Mouse (Mus musculus) small intestine, adult 2 months (tissue): ENCODE results near the gene Abcg2. TPM values are rescaled to one million over a fixed set of nuclear protein-coding genes. Genes with fewer than 3 reads are reported as not detected.
A peak's percentile ranks its signal among the peaks of the same experiment; 100 is the strongest.

ENCODE experiments used
- H3K27ac ChIP-seq: fragments of 200-500 bp; 2 replicates; pipeline ENCODE4 v1.5.1; 2012; ENCODE audit warnings: low read depth, low read length, control low read depth, inconsistent platforms; ENCODE audit not compliant: insufficient read depth
- H3K27me3 ChIP-seq: fragments of 200-500 bp; 2 replicates; pipeline ENCODE4 v1.6.1; 2012; ENCODE audit warnings: mild to moderate bottlenecking, moderate library complexity, low read length, inconsistent platforms; ENCODE audit not compliant: control insufficient read depth, insufficient read depth
- H3K36me3 ChIP-seq: fragments of 200-500 bp; 2 replicates; pipeline ENCODE4 v1.6.1; 2012; ENCODE audit warnings: mild to moderate bottlenecking, low read length, control low read depth, inconsistent platforms; ENCODE audit not compliant: control insufficient read depth, insufficient read depth
- H3K4me1 ChIP-seq: fragments of 200-500 bp; 2 replicates; pipeline ENCODE4 v1.6.1; 2012; ENCODE audit warnings: low read length, inconsistent platforms, mixed read lengths; ENCODE audit not compliant: control insufficient read depth, insufficient read depth, insufficient read length
- H3K4me3 ChIP-seq: fragments of 200-500 bp; 2 replicates; pipeline ENCODE4 v1.5.1; 2012; ENCODE audit warnings: low read depth, mild to moderate bottlenecking, control low read depth, inconsistent platforms, low read length, moderate library complexity
- CTCF ChIP-seq: fragments of 200-500 bp; IDR thresholded peaks from 2 replicates; pipeline ENCODE4 v1.5.1; 2012; ENCODE audit warnings: low read depth, mild to moderate bottlenecking, control low read depth, inconsistent platforms, low read length, moderate library complexity, mixed read lengths; ENCODE audit not compliant: insufficient replicate concordance, insufficient read length; ENCODE audit errors: extremely low read depth
- POLR2A ChIP-seq: fragments of 200-500 bp; IDR thresholded peaks from 2 replicates; pipeline ENCODE4 v1.6.1; 2012; ENCODE audit warnings: low read depth, mild to moderate bottlenecking, control low read depth, inconsistent platforms, low read length, moderate library complexity
- WGBS: fragments of 180-500 bp; shearing (Covaris S2); methylation state at CpG from one replicate; pipeline ENCODE4 v1.1.7; 2018; 5-methylcytosine and 5-hydroxymethylcytosine counted together
- polyA plus RNA-seq: library from polyadenylated mRNA; depleted of rRNA; stranded (reverse); fragments of >200 nt; gene quantifications from 2 replicates; pipeline ENCODE4 v1.2.3, GENCODE M21; 2012

The Abcg2 gene
- polyA plus RNA-seq, 1 experiment, result 17.4 TPM

GRCm38 (mm10) chr6:58640333-58641018 lies 56.2 kb downstream of the Abcg2 start:
- Histone ChIP-seq H3K27me3 (no peaks in the 10 kb centered on the region), H3K4me3 (peak overlapping the region; percentile 78), H3K27ac (peak overlapping the region; percentile 71), H3K36me3 (no peaks in the 10 kb centered on the region), H3K4me1 (peaks cover 9% of the 10 kb centered on the region; the same call in 1 of the 2 replicates)
- whole genome bisulfite sequencing, result 1% methylated on average over 50 of the region's 50 CpGs
- no peak; the same call in 1 of the 2 replicates for TF ChIP-seq POLR2A

DNA sequence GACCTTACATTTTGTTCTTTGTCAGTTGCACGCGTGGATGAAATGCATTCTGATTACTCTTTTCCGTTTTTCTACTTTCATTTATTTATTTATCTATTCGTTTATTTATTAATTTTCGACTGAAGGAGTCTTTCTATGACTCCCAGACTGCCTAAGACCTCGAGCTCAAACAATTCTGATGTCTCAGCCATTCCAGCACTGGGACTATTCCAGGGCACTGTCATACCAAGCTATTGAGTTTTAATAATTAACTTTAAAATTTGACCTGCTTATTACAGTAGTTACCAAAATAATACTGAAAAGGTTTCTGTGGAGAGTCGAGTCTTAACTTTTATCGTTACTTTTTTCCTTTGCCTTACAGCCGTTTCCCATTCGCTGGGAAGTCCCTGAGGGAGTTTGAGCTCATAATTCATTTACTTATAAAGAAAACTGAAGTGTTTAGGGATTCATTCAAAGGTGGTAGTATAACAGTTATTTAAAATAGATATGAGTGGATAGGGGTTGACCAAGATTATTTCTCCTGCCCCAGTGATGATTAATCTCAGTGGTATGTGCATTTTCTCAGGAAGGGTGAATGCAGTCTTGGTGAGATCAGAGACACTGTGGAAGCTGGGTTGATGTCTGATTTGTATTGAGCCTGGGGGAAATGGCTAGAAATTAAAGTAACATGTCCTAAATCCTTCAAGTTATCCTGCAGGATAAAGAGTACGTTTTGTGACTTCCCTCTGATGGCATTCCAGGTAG lies 56.9 kb downstream of the Abcg2 start:
- H3K27ac ChIP-seq, result peak overlapping the region; percentile 74
- TF ChIP-seq POLR2A, result no peak
- no peak for TF ChIP-seq CTCF

GRCm38 (mm10) chr6:58642191-58642590 lies 57.9 kb downstream of the Abcg2 start:
- Histone ChIP-seq H3K4me1 (peaks cover 9% of the 10 kb centered on the region; the same call in 1 of the 2 replicates), H3K27ac (peak overlapping the region; percentile 86), H3K36me3 (no peaks in the 10 kb centered on the region), H3K4me3 (no peak overlapping the region), H3K27me3 (no peaks in the 10 kb centered on the region)
- WGBS, result 45% methylated on average over 2 of the region's 2 CpGs
- TF ChIP-seq CTCF, result no peak
- TF ChIP-seq POLR2A, result no peak

More for the DNA sequence above, 56.9 kb downstream of the Abcg2 start:
- Histone ChIP-seq H3K27me3 (no peaks in the 10 kb centered on the region), H3K4me1 (peaks cover 9% of the 10 kb centered on the region; the same call in 1 of the 2 replicates), H3K36me3 (no peaks in the 10 kb centered on the region), H3K4me3 (no peak overlapping the region; the same call in 1 of the 2 replicates)
- WGBS, result 13% methylated on average over 11 of the region's 11 CpGs

DNA sequence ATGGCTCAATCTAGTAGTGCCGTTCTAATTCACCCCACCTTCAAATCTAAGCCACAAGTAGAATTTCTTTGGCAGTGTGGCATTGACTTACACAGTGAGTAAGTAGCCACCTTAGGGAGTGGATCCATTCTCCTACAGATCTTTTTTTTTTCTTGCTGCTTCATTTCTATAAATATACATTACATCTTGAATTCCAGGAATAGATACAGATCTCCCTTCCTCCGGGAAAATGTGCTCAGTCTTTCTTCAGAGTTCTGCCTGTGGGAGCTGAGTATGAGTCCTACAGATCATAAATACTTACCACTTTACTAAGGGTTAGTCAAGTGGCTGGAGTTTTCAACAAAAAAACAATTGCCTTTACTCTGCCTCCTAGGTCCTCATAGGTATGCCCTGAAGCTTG lies 60.3 kb downstream of the Abcg2 start:
- Histone ChIP-seq H3K27me3 (no peaks in the 10 kb centered on the region), H3K27ac (no peak overlapping the region), H3K4me1 (peaks cover 3% of the 10 kb centered on the region; the same call in 1 of the 2 replicates), H3K4me3 (no peak overlapping the region), H3K36me3 (no peaks in the 10 kb centered on the region)
- WGBS, result 72% methylated on average over 2 of the region's 2 CpGs
- TF ChIP-seq POLR2A (no peak), CTCF (no peak)

GRCm38 (mm10) chr6:58648100-58648749 lies 63.9 kb downstream of the Abcg2 start:
- no peaks in the 10 kb centered on the region for H3K27me3 ChIP-seq
- WGBS, result 56% methylated on average over 3 of the region's 3 CpGs
- TF ChIP-seq POLR2A (no peak), CTCF (no peak)
- H3K36me3 ChIP-seq, result no peaks in the 10 kb centered on the region
- no peak overlapping the region for H3K27ac ChIP-seq
- no peak overlapping the region for H3K4me3 ChIP-seq
- peaks cover 4% of the 10 kb centered on the region; the same call in 1 of the 2 replicates for H3K4me1 ChIP-seq

GRCm38 (mm10) chr6:58650136-58650535 lies 65.8 kb downstream of the Abcg2 start:
- TF ChIP-seq CTCF (no peak), POLR2A (no peak)
- Histone ChIP-seq H3K36me3 (no peaks in the 10 kb centered on the region), H3K4me1 (peaks cover 4% of the 10 kb centered on the region; the same call in 1 of the 2 replicates), H3K4me3 (no peak overlapping the region), H3K27ac (no peak overlapping the region), H3K27me3 (no peaks in the 10 kb centered on the region)
- 74% methylated on average over 3 of the region's 3 CpGs for WGBS

GRCm38 (mm10) chr6:58651038-58651437 lies 66.7 kb downstream of the Abcg2 start:
- 25% methylated on average over 1 of the region's 1 CpGs for WGBS
- TF ChIP-seq CTCF (no peak), POLR2A (no peak)
- no peaks in the 10 kb centered on the region for H3K27me3 ChIP-seq
- peaks cover 4% of the 10 kb centered on the region; the same call in 1 of the 2 replicates for H3K4me1 ChIP-seq
- H3K36me3 ChIP-seq, result 0 out of 2 replicates have a peak, but pooled peaks cover 2% of the 10 kb centered on the region
- no peak overlapping the region for H3K4me3 ChIP-seq
- no peak overlapping the region for H3K27ac ChIP-seq
